Mouse (Mus musculus): ENCODE measurements around the gene Dph2. TPM values are rescaled to one million over a fixed set of nuclear protein-coding genes. Genes with fewer than 3 reads are reported as not detected.

Dph2 gene
- total RNA-seq, 1 experiment from 2014 or later = 10.2 TPM

DNA sequence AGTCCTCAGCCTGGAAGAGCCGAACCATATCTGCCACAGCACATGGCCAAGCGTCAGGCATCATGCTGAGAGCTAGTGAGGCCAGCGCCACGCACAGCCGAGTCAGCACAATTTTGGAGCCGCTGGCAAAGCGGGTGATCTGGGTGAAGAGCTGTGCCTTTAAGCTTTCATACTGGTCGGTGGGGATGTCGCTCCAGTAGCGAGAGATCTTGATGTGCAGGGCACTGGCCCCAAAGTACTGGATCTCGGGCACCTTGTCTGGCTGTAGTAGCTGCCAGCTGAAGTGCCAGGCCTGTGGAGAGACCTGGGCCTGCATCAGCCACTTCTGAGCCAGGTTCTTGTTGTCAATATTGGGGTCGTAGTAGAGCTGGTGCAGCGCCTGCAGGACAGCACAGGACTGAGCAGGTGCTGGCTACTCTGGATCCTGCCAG, 20.3 kb upstream of the Dph2 start:
- no peak for DNase-seq

DNA sequence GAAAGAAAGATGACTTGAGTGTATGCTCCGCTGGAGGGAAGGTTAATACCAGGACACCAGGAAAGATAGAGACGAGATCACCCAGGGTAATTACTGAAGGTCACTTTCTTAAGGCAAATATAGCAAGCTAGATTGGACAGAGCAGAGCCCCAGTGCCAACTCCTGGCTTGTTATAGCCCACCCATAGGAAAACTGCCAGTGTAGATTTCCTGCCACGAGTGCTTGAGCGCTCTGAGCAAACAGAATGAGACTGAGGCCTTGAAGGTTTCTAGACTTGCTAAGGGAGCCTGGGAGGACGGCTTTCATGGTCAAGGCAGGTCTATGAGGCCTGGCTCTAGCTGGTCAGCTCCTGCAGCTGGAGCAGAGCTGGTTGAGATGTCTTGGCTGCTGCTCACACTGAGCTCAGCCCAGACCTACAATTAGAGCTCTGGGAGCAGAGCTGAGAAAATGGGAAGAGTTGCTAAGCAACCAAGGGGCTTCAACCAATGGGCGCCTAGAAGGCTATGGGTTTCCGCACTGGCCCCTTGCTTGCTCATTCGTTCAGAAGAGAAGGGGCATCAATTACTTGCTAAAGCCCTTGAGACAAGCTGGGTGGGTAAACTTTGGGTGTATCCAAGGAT, 17.1 kb upstream of the Dph2 start:
- DNase-seq = no peak

DNA sequence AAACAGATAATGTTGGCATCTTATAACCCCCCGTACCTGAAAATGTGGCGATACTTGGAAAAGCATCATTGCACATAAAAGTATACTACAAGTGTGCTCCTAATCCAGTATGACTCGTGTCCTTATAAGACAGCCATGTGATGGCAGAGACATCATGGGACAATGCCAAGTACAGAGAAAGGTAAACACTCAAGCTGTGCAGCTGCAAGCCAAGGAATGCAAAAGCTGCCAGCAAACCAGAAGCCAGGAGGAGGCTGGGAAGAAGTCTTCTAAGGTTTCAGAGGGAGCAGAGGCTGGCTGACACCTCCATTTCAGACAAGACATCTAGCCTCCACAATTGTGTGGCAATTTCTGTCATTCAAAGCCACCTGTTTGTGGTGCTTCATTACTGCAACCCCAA, 14.4 kb upstream of the Dph2 start:
- DNase-seq = peak; percentile 45

DNA sequence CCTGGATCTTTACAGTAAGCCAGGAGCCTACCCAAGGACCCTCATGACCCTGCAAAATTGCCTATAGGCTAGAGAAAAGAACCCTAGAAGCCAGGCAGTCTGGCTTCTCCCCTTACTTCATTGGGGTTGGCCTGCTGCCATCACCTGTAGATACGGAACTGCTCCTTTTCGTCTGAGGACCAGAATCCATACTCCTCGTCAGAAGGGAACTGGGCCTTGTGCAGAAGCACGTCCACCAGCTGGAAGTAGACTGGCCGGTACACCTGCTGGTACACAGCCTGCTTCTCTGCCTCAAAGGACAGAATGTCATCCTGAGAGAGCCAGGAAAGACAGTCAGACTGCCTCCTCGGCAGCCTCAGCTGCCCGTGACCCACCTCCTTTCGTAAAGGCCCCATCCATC, 12.9 kb upstream of the Dph2 start:
- DNase-seq = no peak

DNA sequence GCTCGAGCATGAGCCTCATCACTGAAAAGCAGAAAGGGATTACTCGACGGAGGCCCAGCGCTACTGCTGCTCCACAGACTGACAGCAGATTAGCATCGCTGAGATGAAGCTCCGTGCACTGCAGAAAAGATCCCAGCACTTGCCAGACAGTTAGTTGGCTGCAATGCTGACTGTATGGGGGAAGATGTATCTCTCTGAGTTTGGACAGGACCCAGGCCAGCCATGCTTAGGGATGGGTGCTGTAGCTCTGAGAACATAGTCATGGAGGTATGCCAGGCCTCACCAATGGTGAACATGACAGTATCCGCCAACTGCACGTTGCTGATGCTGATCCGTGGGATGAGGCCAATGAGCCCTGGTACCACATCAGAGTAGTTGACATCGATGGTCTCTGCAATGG, 12.3 kb upstream of the Dph2 start:
- no peak for DNase-seq

DNA sequence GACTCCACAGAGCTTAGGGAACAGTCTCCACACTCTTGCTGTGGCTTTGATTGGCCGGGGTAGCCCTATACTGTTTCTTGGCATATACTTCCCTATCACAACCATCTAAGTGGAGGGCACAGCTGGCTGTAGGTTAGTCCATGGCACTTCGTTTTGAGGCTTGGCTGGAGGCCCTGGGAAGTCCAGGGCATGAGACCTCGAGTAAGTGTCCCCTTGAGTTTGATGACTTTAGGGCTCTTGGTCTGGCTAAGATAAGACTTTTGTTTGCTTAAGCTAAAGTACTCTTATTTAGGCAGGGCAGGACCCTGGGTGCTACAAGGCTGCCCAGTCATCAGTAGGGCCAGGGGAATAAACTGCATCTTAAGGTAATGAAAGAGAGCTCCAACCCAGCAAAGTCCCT, 6.3 kb upstream of the Dph2 start:
- DNase-seq = no peak

DNA sequence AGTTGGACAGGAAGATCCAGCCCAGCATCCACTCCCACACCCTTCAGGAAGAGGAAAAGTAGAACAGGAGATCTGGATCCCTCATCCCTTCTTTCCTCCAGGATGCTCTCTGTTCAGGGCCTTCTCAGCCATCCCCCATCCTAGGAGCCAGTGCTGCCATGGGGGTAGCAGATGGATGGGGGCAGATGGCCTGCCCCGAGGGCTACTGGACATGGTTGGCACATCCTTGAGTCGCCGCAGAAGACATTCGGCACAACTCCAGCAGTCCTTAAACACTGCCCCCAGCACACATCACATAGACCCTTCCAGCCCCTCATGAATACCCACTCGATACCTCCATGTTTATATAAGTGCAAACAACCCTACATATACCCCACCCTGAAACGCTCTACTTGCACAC, 4.2 kb upstream of the Dph2 start:
- DNase-seq = no peak

DNA sequence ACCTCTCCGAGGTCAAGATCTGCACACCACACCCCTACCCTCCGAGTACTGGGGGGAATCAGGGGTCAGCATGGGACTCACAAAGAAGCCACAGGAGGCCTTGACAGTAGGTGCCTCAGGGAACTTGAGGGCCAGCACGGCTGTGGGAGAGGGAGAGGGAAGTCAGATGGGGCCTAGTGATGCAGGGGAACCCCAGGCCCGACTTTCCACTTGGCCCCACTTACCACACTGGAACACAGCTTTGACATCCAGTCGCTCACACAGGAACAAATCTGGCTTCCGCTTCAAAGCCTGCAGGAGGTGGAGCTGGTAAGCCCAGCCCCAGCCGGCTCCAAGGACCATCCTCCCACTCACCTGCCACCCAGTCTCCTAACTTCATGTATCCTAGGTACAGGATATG, 3.5 kb upstream of the Dph2 start:
- DNase-seq = no peak

DNA sequence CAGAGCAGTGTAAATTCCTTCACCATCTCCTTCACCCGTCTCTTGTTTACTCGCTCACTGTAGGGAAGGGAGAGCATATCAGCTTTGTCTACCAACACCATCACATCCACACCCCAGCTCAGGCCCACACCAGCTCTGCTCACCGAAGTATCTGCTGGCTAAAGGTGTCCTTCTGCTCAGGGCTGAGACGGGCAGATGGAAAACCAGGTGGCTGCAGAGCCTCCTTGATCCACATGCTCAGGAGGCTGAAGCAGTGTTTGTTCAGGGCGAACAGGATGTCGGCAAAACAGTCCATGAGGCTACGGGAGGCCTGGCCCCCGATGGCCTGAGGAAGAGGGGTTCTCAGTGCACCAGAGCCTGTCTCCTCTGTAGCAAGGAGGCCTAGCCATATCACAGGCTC, 2.8 kb upstream of the Dph2 start:
- no peak for DNase-seq

DNA sequence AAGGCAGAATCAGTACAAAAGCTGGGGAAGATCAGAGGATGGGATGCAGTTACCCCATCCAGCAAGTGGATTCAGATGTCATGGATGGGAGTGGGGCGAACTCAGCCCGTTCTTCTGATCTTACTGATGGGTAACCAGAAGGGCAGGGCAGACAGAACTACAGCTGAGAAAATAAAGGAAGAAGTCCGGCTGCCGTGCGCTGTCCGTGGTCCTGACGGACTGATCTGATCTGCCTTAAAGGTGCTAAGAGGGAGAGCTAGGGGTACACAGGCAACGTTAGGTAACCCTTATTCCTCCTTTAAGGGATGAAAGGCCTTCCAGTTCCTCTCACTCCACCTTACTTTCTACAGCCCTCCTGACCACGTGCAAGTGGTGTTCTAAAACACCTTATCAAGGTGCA, 1.5 kb upstream of the Dph2 start:
- DNase-seq = peak; percentile 77

DNA sequence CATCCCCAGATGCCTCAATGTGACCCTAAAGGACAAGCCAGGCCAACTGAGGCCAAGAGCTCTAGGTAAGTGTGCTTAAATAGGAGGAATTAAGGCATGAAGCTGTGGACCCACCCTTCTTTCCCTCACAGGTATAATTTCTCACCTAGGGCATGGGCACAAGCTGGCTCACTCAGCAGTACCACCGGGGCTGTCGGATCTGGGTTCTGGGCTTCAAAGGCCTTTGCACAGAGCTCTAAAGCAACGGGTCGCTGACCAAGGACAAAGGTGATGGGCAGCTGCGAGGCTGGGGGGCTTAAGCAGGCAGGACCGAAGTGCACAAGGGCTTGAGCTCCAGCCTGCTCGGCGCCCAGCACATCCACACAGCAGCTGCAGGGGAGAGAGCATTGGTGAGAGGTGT, 1.1 kb downstream of the Dph2 start:
- DNase-seq = no peak

DNA sequence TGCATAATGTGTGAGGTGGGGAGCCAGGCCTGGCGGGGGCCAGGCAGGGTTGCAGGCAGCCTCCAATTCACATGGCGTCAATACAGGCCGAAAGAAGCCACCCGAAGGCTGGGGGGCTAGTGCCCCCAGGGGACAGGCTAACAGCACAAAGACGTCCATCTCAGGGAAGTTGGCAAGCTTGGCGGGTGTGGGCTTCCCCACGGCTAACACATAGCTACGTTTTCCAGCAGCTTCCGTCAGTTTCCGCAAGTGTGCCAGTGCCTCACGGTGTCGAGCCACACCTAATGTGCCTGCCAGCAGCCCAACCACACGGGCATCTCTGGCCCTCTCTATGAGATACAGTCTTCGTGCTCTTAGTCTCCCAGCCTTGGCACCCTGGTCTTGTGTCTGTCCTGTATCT, 1.8 kb downstream of the Dph2 start:
- DNase-seq = no peak

DNA sequence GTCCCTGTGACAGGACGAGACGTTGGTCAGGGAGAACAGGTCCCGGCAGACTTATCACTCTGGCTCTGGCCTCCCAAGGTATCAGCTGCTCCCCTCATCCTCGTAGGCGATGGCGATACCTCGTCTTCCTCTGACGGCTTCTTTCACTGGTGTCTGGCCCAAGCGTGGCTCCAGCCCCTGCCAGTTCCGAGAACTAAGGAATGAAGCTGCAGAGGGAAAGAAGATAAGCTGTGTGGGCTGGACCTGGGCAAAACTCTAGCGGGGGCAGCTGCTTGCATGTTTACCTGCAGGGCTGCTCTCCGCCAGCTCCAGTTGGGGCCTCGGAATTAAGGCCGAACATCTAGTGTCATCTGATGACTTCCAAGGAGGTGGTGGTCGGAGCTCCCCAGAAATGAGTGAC, 2.4 kb downstream of the Dph2 start:
- DNase-seq = no peak

DNA sequence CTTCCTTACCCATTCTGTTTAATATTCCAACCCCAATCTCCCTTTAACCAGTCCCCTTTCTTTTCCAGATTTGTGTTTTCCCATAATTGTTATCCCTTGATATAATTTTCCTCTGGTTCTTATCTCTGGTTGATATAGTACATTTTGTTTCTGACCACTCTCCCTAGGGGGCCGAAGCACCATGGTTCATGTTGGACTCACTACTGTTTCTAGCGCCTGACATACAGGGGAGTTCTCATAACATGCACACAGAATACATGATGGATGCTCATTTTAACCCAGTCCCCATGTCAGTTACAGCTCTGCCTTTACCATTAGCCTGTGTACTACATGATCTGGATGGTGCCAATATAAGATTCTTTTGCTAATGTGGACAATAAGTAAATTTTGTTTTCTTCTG, 3.9 kb downstream of the Dph2 start:
- DNase-seq = no peak

DNA sequence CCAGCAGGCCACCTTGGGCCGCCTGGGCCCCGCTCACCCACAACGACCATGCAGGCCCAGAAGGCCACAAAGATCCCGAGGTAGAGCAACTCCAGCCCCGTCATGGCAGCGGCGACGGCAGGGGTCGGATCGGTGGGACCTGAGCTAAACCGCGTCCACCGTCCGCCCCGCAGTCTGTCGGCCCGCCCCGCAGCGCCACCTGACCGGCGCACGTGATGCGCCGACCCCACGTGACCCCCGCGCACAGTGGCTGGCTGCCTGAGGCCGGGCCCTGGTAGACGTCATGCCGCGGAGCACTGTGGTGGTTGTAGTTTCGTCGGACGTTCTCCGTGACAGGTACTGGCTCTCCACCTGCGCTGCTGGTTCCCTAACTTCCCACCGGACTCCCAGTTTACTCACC, 4.7 kb downstream of the Dph2 start, which contains the start of gene Atp6v0b:
TSS of gene Atp6v0b (minus strand) at position 201 of the 400 bp plus-strand sequence.
- DNase-seq = peak; percentile 97

DNA sequence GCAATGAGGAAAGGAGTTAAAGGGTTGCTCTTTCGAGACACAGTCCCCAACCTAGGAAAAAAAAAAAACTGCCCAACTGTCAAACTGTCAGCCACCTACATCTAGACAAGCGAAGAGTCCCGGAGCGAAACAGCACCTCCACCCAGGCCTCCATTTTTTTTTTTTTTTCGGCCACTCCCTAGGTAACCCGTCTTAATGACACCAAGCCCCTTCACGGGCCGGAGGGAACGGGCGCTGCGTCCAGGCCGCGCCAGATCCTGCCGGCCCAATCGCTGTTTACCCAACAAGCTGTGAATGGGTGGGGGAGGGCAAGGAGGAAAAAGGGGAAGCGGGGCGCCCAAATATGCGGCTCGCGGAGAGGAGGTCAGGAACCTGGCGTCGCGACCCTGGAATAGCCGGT, 5.2 kb downstream of the Dph2 start:
- DNase-seq = peak; percentile 36

DNA sequence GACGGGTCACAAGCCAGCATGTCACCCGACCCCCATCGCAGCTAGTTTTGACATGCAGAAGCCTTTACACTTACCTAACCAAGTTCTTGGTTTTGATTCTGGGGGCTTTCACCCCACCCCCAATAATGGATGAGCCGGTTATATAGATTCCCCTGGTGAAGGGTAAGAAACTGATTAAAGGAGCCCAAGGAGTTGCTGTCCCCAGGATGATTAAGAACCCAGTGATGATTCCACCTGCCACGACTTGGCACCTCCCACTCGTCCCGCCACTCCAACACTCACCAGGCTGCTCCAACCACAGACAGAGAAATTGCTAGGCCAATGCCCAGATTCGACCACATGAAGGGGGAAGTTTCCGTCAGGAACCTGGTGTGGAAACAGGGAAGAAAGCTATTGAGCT, 5.8 kb downstream of the Dph2 start:
- DNase-seq = no peak

DNA sequence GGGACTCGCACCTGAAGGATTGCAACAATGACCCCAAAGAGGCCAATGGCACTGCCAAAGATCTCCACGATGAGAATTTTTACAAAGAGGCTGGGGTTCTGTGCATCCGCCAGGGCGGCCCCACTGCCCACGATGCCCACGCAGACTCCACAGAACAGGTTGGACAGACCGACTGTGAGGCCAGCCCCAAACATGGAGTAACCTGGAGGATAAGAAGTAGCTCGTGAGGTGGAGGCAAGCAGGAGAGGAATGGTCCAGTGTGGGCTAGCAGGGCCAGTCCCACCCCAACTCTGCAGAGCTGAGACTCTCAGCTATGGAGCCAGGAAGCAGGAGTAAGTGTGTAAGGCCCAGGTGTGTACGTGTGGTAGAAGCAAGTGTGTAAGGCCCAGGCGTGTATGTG, 6.7 kb downstream of the Dph2 start:
- no peak for DNase-seq

DNA sequence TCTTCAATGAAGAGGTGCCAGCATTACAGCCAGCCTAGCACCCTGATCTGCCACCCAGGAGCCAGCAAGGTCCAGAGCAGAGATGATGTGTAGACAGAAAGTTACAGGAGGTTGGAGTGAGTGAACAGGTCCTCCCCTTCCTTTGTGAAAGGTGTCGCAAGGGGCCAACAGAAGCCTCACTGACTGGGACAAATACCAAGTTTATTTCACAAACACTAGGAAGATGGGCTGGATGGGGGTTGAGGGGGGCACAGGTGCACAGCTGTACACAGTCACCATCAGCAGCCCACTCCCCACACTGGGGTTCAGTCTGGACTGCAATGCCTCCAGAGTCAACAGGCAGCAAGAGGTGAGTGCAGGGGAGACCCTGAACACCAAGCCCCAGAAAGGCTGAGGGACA, 7.7 kb downstream of the Dph2 start:
- DNase-seq = no peak

DNA sequence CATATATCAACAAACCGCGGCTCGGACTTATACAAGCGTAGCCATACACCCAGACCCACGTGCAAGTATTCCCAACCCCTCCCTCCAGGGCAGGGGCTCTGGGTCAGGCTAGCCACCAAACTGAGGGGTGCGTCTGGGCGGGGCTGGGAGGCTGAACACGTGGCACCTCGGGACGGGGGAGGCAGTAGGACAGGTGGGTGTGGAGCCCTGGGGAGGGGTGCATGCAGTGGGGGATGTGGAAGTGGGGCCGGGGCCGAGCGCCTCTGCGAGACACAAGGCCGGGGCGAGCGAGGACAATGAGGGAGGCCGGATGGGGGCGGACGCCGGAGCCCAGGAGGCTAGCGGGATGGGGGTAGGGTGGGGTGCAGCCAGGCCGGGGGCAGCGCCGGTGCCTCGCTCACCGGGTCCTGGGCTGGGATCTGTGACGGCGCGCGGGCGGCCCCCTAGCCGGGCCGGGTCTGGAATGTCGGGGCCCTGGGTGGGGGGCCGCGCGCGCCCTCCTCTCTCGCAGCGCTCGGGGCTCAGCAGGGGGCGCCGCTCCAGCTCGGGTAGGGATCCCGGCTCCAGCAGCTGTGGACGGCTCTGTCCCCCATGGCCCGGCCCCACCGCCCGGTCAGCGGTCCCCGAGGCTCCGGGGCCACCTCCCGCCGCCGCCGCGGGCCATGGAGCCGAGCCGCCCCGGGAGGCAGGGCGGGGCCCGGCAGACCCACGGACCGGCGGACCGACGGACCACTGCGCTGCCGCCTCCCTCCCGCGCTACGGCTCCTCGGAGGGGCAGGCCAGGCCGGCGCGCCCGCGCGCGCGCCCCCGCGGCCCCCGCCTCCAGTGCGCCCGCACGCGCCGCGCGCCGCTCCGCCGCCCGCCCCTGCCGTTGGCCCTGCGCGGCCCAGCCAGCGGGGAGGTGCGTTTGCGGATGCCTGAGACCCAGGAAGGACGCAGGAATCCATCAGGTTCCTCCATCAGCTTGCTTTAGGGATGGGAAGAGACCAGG, 8.8 kb downstream of the Dph2 start, which contains the start of gene B4galt2:
TSS of gene B4galt2 (minus strand) at position 787 of the 991 bp plus-strand sequence.
- peak; percentile 82 for DNase-seq

DNA sequence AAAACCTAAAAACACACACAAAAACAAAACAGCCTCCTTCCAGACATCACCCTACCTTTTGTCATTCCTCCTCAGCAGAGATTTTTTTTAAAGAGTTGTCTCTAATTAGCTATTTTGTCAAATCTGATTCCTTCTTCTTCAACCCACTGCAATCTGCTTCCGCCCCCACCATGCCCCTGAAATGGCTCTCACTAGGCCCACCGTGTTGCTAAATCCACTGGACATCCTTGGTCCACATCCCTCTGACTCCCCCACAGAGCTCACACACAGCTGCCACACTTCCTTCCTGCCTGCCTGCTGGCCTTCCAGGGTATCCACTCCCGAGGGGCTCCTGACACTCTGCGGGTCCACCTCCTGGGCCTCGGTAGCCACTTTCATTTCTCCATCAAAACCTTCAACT, 13.1 kb downstream of the Dph2 start:
- DNase-seq = no peak

DNA sequence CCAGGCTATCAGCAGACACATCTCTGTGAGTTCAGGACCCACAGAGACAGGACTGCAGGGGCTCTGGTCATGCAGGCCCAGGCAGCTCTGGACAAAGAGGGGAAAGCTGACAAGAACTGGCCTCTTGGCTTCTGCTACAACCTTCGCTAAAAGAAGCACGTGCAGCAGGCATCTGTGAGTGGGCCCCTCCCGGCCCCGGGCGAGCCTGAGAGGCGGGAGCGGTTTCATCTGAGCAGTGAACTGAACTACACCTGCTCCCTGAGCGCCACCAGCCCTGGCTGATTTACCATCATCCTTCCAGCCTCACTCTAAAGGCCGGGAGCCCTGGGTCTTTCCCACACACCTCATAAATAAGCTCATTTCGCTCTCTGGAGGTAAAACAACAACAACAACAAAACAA, 13.5 kb downstream of the Dph2 start:
- DNase-seq = no peak

DNA sequence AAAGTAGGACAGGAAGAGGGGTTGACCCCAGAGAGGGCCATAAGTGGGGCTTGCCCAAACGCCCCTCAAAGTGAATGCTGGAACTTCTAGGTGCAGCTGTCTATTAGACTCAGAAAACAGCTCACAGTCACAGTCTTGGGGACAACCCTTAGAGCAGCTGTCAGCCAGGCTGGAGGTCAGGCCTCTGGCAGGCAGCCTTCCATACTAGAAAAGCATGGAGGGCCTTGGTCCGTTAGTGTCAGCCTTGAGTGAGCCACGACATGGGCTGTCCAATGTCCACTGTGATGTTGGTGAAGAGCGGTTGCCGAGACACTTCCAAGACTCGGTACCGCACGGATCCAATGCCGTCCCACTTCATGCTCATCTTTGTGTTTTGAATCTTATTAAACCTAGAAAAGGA, 18.2 kb downstream of the Dph2 start:
- DNase-seq = peak; percentile 38

DNA sequence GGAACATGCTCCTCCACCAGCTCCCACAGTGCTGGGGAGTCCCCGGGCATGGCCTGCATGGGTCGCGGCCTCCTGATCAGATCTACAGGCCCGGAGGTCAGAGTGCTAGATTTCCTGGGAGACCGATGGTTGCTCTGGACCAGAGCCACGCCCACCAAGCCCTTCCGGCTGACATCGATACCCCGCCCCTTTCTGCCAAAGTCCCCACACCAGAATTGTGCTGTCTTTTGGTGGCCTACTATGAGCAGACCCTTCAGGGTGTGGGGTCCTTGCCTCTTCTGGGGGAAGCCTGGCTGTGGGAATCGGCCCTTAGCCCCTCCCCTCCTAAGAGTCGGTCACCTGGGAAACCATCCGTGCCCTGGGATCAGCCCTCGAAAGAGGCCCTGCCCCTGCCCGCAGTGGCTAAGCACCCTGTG, 19.4 kb downstream of the Dph2 start, which contains the start of gene Ccdc24:
TSS of gene Ccdc24 (minus strand) at position 87 of the 416 bp plus-strand sequence.
- DNase-seq = peak; percentile 51
